Mouse (Mus musculus) mouse embryonic stem cell (cell line): Measurements from ENCODE around the gene Rps27rt.
"Not testable (repeated sequence)": the region's sequence is repeated elsewhere in the genome, so short reads cannot be mapped to it uniquely, and the experiment has no call there.

Experiments used
- in situ Hi-C, 2 experiments: fragments of 300-500 bp; cut with MboI; formaldehyde crosslinking; loops; 1 replicate in 1 of 2; 3 replicates in 1 of 2; pipeline ENCODE4 v1.14.3; 2019 to 2020; ENCODE audit warnings: low sequenced_read_pairs in 2 of 2, low pct_unique_long_range_greater_than_20kb in 1 of 2, mixed read lengths in 1 of 2; ENCODE audit not compliant: unreplicated experiment in 1 of 2

The Rps27rt gene

DNA sequence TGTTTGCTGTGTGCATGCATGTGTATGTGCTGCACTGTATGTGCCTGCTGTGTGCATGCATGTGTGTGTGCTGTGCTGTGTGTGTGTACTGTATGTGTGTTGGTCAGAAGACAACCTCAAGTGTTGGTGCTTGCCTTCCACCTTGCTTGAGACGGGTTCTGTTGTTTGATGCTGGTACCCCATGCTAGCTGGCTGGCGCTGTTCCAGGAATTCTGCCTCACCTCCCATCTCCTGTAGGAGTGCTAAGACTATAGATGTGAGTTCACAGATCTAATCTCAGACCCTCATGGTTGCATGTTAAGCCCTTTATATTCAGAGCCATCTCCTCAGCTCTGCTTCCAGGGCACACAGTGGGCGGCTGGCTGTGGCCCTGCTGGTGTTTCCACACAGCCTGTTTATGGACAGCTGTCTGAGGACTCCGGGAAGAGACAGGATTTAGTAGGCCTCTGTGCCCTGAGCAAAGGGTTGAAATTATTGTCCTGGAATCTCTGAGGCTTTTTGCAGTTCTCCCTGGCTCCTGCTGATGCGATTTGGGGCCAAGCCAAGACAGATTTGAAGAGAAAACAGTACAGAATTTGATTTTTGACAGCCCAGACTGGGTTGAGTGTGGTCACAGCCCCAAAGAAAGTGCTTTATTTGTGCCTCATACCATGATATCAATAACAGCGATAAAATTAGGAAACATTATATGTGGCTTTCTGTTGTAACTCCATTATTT lies 6.2 kb upstream of the Rps27rt start:
- in situ Hi-C loops, result no loop called here

DNA sequence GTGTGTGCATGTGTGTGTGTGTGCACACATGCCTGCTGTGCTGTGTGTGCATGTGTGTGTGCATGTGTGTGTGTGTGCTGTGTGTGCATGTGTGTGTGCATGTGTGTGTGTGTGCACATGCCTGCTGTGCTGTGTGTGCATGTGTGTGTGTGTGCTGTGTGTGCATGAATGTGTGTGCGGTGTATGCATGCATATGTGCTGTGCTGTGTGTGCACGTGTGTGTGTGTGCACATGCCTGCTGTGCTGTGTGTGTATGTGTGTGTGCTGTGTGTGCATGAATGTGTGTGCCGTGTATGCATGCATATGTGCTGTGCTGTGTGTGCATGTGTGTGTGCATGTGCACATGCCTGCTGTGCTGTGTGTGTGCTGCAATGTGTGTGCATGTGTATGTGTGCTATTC lies 5.5 kb upstream of the Rps27rt start:
- in situ Hi-C loops, result no loop called here

DNA sequence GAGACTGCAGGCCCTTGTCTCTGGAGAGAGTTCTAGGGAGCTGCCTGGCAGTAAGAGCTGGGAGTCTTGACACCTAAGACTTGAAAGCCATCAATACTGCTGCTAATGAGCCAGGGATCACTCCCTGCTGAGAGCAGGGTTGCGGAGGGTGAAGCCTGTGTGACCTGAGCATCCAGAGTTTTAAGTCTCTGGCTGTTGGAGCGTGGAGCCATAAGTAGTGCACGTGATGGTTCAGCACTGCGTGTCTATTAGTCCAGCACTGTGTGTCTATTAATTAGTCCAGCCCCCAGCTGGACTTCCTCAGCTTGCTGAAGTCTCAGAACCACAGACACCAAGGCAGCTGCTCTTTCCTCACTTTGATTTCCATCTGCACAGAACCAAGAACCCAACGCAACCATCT lies 3.8 kb upstream of the Rps27rt start:
- in situ Hi-C loops, result no loop called here

DNA sequence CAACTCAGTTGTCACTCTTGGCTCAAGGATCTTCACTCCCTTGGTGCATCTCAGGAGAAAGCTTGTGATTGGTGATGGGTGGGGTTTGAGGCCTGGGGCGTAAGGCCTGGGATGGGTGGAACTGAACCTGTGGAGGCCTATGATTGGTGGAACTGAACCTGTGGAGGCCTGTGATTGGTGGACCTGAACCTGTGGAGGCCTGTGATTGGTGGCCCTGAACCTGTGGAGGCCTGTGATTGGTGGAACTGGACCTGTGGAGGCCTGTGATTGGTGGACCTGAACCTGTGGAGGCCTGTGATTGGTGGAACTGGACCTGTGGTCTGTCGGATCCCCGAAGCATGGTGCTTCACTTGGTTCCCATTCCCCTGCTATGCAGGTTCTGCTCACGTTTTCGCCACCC lies 3.2 kb upstream of the Rps27rt start:
- in situ Hi-C loops, result no loop called here

DNA sequence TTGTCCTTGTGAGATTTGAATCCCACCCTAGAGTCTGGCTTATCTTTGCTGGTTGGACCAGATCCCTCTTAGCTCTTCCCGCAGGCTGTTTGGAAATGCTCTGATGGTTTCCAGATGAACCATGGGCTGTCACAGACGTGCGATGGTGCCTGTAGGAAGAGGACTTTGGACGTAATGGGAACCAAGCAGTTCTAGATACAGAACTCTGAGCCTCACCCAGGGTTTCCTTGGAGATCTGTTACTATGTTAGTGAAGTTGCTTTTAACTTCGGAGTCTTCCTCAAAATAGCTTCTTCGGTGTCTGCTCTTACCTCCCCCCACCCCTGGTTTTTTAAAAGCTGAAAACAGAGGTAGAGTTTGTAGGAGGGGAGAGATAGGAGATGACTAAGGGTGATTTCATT lies 2.6 kb downstream of the Rps27rt start:
- in situ Hi-C loops, result no loop called here

DNA sequence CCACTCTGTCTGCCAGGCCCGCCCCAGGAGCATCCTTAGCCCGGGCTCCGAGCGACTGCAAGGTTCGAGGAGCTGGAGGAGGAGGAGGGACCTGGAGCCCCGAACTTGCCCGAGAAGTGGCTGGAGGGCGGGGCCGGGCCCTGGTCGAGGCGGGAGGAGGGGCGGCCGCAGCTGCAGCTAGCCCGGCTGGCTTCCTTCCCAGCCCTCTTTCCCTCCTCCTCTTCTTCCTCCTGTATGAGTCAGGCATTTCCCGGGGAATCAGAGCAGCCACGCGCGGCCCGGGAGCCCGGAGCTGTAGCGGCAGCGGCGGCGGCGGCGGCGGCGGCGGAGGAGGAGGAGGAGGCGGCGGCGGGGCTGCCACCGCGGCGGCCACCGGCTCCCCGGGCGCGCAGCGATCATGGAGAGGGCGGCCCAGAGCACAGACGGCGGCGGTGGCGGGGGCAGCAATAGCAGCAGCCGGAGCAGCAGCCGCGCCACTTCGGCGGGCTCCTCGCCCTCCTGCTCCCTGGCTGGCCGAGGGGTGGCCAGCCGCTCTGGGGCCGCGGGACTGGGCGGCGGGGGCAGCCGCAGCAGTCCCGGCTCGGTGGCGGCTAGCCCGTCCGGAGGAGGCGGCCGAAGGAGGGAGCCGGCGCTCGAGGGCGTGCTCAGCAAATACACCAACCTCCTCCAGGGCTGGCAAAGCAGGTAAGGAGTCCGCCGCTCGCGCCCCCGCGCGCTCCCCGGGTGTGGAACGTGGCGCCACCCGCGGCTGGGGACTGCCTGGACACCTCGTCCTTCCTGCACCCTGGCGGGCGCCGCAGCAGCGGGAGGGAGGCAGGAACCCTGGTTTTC lies 4.0 kb downstream of the Rps27rt start, which contains the start of gene Osbpl10:
Osbpl10 (plus strand) TSS at position 289 of the 831 bp plus-strand sequence.
- in situ Hi-C loops, result no loop called here

DNA sequence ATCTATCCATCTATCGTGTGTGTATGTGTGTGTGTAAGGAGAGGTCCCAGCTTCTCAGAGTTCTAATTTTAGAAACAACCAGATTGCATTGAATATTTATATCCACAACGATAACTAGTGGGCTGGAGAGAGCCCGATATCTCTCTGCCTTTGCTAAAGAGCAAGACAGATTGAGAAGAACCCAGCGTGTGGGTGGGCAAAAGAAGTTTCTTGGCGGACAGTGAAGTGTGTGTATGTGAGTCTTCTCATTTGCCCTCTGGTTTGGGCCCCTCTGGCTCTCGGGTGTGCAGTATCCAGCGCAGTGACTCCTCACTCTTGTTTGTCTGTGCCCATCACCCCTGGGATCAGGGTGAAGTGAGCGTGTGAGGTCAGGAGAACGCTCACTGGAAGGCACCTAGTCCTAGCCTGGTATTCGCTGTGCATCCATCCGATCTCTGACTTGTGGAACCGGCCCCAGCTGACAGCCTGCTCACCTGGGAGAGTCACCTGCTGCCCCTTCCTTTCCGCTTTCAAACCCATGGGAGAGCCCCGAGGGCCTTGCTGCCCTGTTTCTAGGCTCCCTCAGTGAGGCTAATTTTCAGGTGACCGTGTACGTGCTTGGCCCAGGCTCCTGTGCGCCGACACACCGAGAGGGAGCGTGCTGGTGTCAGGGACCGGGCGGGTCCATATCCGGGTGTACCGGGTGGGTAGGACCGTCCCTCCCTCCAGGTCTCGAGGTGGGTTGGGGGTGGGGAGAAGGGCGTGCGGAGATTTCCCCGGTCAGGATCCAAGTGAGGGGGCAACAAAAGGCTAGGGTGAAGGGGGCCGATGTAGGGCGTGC lies 4.9 kb downstream of the Rps27rt start:
- in situ Hi-C loops, result no loop called here

DNA sequence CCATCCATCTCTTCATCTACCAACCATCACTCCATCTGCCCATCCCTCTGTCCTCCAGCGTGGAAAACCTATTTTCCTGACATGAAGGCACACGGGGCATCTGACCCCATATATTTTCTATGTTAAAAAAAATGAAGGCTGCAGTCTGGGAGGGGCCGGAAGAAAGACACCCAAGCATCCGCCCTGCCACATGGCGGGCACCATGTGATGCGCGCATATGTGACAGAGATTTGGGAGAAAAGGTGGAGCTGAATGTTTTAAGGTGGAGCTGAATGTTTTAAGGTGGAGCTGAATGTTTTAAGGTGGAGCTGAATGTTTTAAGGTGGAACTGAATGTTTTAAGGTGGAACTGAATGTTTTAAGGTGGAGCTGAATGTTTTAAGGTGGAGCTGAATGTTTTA lies 16.3 kb downstream of the Rps27rt start:
- in situ Hi-C loops, result not testable (repeated sequence)

DNA sequence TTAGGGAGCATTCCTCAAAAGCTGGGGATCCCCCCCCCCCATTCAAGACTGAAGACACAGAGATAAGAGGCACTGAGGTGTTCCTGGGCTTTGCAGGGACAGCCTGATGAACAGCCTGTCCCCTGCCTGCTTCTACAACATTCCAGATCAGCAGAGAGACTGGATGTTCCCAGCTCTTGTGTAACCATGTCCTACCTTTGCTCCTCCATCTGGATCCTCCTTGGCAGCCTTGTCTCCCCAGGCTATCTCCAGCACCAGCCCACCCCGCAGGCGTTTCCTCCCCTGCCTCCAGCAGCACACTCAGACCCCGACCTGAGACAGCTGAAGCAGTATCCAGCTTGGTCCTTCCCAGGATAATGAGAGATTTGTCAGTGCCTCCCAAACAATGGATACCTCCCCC lies 18.4 kb downstream of the Rps27rt start:
- in situ Hi-C loops, result no loop called here

DNA sequence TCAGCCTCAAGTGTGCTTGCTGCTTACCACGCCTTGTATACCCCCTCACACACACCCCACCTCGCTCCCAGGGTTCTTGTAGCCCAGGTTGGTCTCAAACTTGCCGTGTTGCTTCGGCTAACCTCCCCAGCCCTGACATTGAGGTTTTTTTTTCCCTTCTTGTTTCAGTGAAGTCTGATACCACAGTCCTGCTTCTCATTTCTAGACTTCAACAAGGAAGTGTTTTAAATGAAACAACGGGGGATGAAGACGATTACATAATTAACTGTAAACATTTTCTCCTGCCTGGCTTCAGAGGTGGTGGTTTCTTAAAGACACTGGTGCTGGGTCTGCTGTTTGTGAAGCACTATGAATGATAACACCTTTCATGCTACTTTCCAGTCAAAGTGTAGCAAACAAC lies 21.7 kb downstream of the Rps27rt start:
- in situ Hi-C loops, result no loop called here

DNA sequence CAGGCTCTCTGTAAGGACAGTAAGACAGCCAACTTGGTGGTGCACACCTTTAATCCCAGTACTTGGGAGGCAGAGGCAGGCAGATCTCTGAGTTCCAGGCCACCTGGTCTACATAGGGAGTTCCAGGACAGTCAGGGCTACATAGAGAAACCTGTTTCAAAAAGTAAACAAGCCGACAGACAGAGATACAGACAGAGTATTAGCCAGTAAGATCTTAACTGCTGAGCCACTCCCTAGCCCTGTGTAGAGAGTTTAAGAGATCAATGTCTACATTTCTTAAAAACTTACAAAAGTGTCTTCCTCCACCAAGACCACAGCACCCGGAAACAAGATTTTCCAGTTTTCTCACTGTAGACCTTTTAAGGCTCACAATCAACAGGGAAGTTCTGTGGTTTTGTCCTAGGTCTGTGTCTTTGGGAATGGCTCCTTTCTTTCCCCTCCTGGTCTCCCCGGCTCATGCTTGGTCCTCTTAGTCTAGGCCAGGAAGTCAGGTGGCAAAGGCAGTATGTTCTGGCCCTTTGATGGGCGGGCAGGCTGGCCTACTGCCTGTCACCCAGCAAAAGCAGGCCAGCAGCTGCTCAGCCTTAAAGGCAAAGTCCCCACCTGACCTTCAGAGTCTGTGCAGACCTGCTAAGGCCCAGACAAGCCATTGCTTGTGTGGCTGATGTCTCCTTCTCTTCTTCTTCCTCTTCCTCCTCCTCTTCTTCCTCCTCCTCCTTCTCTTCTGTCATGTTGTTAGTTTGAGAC lies 22.3 kb downstream of the Rps27rt start:
- in situ Hi-C loops, result no loop called here

DNA sequence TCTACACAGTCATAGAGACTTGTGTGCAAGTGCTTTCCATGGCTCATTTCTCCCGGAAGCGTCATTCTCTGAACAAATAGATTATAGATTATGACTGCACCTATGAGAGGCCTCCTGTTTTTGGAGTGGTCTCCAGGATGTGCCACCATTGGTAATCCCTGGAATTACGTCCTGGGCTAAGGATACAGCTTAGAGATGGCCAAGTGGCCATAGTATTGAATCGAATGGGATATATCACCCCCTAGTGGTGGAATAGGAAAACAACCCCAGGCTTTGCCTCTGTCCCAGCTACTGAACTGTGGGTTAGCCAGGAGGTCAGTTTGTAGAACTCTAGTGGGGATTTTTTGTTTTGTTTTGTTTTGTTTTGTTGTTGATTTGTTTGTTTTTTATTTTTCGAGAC lies 25.6 kb downstream of the Rps27rt start:
- in situ Hi-C loops, result no loop called here

DNA sequence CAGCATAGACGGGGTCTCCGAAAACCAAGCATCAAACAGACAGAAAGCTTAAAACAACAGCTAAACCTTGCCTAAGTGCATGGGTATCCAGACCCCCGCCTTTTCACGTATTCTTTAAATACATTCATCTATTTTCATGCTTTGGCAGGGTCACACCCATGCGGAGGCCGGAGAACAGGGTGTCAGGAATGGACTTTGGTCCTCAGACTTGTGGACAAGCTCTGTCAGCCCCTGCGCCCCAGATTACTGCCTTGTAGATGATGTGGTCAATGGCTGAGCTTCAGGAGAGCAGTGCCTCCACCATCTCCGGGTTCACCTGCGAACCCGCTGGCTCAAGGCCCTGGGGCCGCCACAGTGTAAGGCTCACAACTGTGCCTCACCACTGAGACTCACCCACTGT lies 27.2 kb downstream of the Rps27rt start:
- in situ Hi-C loops, result no loop called here

DNA sequence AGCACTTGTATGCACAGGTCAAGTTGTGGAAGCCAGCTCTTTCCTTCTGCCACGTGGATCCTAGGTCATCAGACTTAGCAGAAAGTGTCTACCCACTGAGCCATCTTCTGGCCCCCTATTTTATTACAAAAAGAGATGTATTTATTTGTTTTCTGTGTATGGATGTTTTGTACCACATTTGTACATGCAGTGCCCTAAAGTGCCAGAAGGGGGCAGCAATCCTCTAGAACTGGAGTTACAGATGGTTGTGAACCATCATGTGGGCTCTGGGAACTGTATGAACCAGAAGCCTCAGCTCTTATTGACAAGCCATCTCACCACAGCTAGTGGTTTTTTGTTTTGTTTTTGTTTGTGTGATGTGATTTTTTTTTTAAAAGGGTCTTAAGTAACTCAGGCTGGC lies 29.7 kb downstream of the Rps27rt start:
- in situ Hi-C loops, result no loop called here

DNA sequence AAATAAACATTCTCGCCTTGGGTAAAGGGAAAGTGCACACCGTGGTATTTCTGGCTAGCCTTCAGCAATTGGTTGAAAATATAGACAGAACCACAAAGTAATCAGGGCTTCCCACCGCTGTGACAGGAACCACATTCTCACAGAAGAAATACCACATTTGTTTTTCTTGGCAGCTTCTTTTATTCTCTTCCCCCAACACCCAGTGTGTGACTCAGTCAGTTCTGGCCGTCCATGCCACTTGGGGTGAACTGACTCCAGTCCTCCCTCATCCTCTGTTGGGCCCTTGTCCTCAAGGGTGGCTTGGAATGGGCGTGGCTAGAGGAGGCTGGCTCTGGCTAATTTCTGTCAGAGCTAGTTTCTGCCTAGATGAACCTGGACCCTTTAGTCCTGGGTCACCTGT lies 34.1 kb downstream of the Rps27rt start:
- in situ Hi-C loops, result no loop called here

DNA sequence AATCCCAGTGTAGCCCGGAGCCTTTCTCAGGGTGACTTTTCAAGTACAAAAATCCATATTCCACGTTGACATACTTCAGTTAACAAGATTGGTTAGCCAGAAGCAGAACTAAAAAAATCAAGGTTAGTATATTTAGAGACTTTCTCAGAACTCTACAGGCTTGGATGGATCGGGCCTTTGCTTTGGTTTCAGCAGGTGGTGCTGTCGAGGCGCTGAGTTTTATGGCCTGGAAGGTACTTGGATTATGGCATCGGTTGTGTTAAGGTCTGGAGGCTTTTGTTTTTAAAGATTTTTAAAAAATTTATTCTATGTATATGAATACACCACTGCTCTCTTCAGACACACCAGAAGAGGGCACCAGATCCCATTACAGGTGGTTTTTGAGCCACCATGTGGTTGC lies 37.0 kb downstream of the Rps27rt start:
- in situ Hi-C loops, result no loop called here

DNA sequence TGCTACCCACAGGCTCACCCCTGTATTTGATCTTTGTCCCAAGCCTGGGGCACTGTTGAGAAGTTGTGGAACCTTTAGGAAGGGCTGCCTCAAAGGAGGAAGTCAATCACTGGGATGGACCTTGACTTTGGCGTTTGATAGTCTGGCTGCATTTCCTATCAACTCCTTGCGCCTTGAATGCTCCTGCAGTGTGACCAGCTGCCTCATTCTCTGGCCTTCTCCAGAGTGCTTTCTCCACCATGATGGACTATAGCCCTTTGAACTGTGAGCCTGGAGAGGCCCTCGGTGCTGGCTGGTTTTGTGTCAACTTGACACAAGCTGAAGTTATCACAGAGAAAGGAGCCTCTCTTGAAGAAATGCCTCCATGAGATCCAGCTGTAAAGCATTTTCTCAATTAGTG lies 37.9 kb downstream of the Rps27rt start:
- in situ Hi-C loops, result no loop called here

DNA sequence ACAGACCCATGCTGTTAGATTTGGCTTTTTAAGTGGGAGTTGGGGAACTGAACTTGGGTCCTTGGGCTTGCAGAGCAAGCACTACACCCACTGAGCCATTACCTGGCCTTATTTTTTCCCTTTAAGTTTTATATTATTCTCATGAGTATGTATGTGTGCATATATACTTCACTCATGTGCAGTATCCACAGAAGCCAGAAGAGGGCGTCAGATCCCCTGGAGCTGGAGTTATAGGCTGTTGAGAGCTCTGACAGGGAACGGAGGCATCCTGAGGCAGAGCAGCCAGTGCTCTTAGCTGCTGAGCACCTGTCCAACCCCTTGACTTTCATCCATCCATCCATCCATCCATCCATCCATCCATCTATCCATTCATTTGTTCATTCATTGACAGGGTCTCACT lies 45.9 kb downstream of the Rps27rt start:
- in situ Hi-C loops, result no loop called here

DNA sequence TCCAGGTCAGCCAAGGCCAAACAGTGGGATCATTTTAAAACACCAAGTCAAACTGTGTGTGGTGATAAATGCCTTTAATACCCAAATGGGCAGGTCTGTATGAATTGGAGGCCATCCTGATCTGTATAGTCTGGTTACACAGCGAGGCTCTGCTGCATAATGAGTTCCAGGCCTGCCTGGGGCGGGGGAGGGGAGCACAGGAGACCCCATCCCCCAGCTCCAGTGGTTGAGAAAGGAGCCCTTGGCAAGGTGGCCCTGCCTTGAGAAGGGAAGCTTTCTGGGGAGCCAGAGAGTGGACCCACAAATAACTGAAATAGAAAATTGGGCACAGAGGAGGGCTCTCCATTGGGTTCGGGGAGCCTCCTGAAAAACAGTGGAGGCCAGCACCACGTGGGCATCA lies 47.2 kb downstream of the Rps27rt start:
- in situ Hi-C loops, result no loop called here
